Mouse (Mus musculus): ENCODE measurements around the gene Nsd2.
"Not testable (repeated sequence)": the region's sequence is repeated elsewhere in the genome, so short reads cannot be mapped to it uniquely, and the experiment has no call there.

The Nsd2 gene

GRCm38 (mm10) chr5:33932413-33932812 lies 111.9 kb downstream of the Nsd2 start:
- in situ Hi-C loops (cut with MboI, MseI): loop anchor here (5.0 kb wide), 1 partner anchor 60 kb away; no protein-coding TSS in a partner anchor

DNA sequence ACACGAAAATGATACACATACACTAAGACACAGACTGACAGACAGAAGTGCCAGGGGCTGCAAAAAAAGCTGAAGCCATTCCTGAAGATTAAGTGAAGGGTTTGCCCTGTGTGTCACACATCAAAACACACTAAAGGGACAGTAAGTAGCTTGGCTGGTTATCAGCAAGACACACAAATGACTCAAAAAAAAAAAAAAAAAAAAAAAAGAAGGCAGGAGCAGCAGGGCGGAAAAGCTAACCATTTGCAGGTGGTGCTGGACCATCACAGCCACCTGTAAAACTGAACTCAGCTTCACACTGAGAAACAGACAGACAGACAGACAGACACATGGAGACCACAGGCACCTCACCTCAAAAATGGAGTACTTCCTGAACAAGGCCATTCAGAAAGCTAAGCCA lies 113.6 kb downstream of the Nsd2 start:
- in situ Hi-C loops (cut with MboI, MseI): loop anchor here (5.0 kb wide), 1 partner anchor 62 kb away; no protein-coding TSS in a partner anchor

DNA sequence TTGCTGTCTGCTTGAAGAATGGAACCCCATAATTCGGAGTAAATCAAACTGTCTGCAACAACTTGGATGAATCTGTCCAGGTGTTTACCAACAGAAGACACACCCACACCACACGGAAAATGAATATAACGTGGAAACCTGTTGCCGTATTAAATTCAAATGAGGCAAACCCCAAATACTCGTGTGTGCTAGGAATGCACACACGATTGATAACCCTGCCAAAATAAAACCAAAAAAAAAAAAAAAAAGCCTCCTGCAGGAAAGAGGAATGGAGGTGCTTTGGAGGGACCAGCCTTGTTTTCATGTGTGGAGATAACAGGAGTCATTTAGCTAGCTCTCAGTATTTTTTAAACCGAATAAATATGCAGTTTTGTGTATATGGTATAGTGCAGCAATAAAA lies 114.4 kb downstream of the Nsd2 start:
- in situ Hi-C loops (cut with MboI, MseI): loop anchor here (5.0 kb wide), 1 partner anchor 63 kb away; no protein-coding TSS in a partner anchor

DNA sequence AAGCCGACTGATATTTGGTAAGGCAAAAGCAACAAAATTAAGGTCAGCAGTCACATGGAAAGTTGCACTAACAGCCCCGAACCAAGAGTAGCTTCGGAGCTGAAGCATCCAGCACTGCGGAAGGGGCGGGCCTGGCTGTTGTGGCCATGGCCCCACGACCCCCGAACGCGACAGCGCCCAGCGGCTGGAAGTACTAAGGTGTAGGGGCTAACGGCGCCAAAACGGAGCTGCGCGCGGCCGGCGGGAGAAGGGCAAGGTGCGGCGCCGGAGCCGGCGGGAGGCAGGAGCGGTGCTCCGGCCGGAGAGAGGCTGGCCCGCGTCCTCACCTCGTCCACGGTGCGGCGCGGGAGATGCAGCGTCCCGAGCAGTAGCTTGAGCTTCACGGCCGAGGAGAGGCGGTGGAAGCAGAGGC lies 115.2 kb downstream of the Nsd2 start:
- in situ Hi-C loops (cut with MboI, MseI): no loop called here

GRCm38 (mm10) chr5:33936120-33936707 lies 115.7 kb downstream of the Nsd2 start, which contains the start of gene Nelfa:
Gene Nelfa (minus strand): TSS chr5:33936413.
- in situ Hi-C loops (cut with MboI, MseI): no loop called here

- in situ Hi-C loops (cut with MboI, MseI): no loop called here
These were observed 116.7 kb downstream of the Nsd2 start for GRCm38 (mm10) chr5:33937230-33937629.

- in situ Hi-C loops (cut with MboI, MseI): no loop called here
These were observed 117.9 kb downstream of the Nsd2 start for GRCm38 (mm10) chr5:33938448-33938847.

DNA sequence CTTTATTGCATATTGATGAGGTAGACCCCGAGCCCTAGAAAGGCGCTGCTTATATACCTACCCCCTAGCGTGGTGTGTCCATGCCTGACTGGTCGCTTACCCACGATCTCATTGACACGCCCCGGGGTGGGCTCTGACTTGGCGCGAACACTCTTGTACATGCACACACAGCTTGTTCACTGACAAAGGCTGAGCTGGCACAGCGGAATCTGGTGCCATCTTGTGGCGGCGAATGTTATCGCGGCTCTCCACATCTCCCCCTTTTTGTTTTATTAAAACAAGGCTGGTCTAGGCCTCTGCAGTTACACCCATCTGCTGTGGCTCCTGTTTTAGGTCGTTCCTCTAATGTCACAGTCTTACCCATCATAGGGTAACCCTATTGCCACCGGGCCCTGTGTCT lies 126.5 kb downstream of the Nsd2 start:
- in situ Hi-C loops (cut with MboI, MseI): not testable (repeated sequence)

Measured in T-helper 1 cell (primary cell).